Mouse (Mus musculus) layer of hippocampus, adult 2 months (tissue): ENCODE measurements at regions not wholly inside any gene's neighbourhood (a gene's known extent, or its start where the extent isn't known, plus 50 kb on each side); places are given as distances from the start of the nearest gene placed in this dataset.

Experiments
- DNase-seq, 2 experiments: peaks; one replicate each; pipeline ENCODE4 v3.0.0; 2022; ENCODE audit warnings: low spot score in 2 of 2
- H3K27ac ChIP-seq: fragments of 200-600 bp; 2 replicates; pipeline ENCODE4 v1.8.1; 2022
- H3K4me3 ChIP-seq: fragments of 200-600 bp; 2 replicates; pipeline ENCODE4 v1.8.1; 2022; ENCODE audit warnings: mild to moderate bottlenecking
- CTCF ChIP-seq: fragments of 200-600 bp; conservative IDR thresholded peaks from 2 replicates; pipeline ENCODE4 v1.8.1; 2022; ENCODE audit warnings: antibody characterized with exemption, mild to moderate bottlenecking, moderate library complexity

GRCm38 (mm10) chr6:6785939-6786490 lies 77.1 kb upstream of the Dlx6 start:
- Histone ChIP-seq H3K4me3 (no peak overlapping the region), H3K27ac (no peak overlapping the region)
- TF ChIP-seq CTCF, result no peak
- no peak for DNase-seq

- Histone ChIP-seq H3K27ac (no peak overlapping the region), H3K4me3 (no peak overlapping the region)
- TF ChIP-seq CTCF, result no peak
- DNase-seq, result no peak
Observed at GRCm38 (mm10) chr6:6787490-6787889, 75.6 kb upstream of the Dlx6 start.

- H3K4me3 ChIP-seq, result no peak overlapping the region
- DNase-seq, result no peak
- no peak overlapping the region for H3K27ac ChIP-seq
- no peak for TF ChIP-seq CTCF
Observed at GRCm38 (mm10) chr6:6794320-6795018, 68.7 kb upstream of the Dlx6 start.

- TF ChIP-seq CTCF, result no peak
- Histone ChIP-seq H3K27ac (no peak overlapping the region), H3K4me3 (no peak overlapping the region)
- no peak for DNase-seq
Observed at GRCm38 (mm10) chr6:6800377-6800776, 62.8 kb upstream of the Dlx6 start.

- TF ChIP-seq CTCF, result no peak; the same call in 1 of the 2 replicates
- Histone ChIP-seq H3K27ac (no peak overlapping the region), H3K4me3 (no peak overlapping the region)
- no peak for DNase-seq
Observed at GRCm38 (mm10) chr6:6801563-6802259, 61.4 kb upstream of the Dlx6 start.
